Mouse (Mus musculus) myocyte (in vitro differentiated cells): ENCODE measurements around the gene Snrnp40. TPM values are rescaled to one million over a fixed set of nuclear protein-coding genes. Genes with fewer than 3 reads are reported as not detected.
A peak's percentile ranks its signal among the peaks of the same experiment; 100 is the strongest.

Experiments used
- H3K27me3 ChIP-seq: one replicate; pipeline ENCODE4 v1.6.1; 2011; ENCODE audit not compliant: control insufficient read depth, insufficient read depth, insufficient read length
- H3K36me3 ChIP-seq: one replicate; pipeline ENCODE4 v1.6.1; 2011; ENCODE audit not compliant: control insufficient read depth, insufficient read depth
- H3K4me2 ChIP-seq: one replicate; pipeline ENCODE4 v1.6.1; 2011; ENCODE audit warnings: low read depth, control low read depth
- H3K4me3 ChIP-seq: one replicate; pipeline ENCODE4 v1.5.1; 2011; ENCODE audit warnings: mild to moderate bottlenecking, control low read depth, moderate library complexity
- H3K79me2 ChIP-seq: one replicate; pipeline ENCODE4 v1.6.1; 2011; ENCODE audit not compliant: control insufficient read depth, insufficient read depth
- H3ac ChIP-seq: one replicate; pipeline ENCODE4 v1.6.1; 2011; ENCODE audit not compliant: control insufficient read depth, insufficient read length
- CEBPB ChIP-seq: IDR thresholded peaks from 2 replicates; pipeline ENCODE4 v1.6.1; 2011; ENCODE audit warnings: mild to moderate bottlenecking, moderate library complexity; ENCODE audit not compliant: poor library complexity, insufficient read depth, severe bottlenecking
- E2F4 ChIP-seq: IDR thresholded peaks from one replicate; pipeline ENCODE4 v1.6.1; 2011; ENCODE audit warnings: mild to moderate bottlenecking, control low read depth, moderate library complexity; ENCODE audit not compliant: insufficient read depth
- MAX ChIP-seq: IDR thresholded peaks from one replicate; pipeline ENCODE4 v1.6.1; 2011; ENCODE audit warnings: low read depth, mild to moderate bottlenecking, control low read depth
- MYOD1 ChIP-seq, 3 experiments: IDR thresholded peaks; one replicate each; pipeline ENCODE4 v1.6.1; 2011; ENCODE audit warnings: control low read depth in 2 of 3, low read depth in 2 of 3, mild to moderate bottlenecking in 2 of 3, moderate library complexity in 1 of 3; ENCODE audit not compliant: insufficient read length in 2 of 3, control insufficient read depth in 1 of 3
- MYOG ChIP-seq, 3 experiments: IDR thresholded peaks; one replicate each; pipeline ENCODE4 v1.6.1; 2011; ENCODE audit warnings: control low read depth in 2 of 3, low read depth in 2 of 3, mild to moderate bottlenecking in 2 of 3; ENCODE audit not compliant: insufficient read length in 2 of 3, control insufficient read depth in 1 of 3, insufficient read depth in 1 of 3
- POLR2A ChIP-seq: IDR thresholded peaks from one replicate; pipeline ENCODE4 v1.6.1; 2011; ENCODE audit warnings: low read depth, mild to moderate bottlenecking, control low read depth, moderate library complexity; ENCODE audit not compliant: insufficient read length
- POLR2AphosphoS2 ChIP-seq: IDR thresholded peaks from one replicate; pipeline ENCODE4 v1.6.1; 2011; ENCODE audit warnings: low read depth, control low read depth; ENCODE audit not compliant: insufficient read length
- REST ChIP-seq: IDR thresholded peaks from one replicate; pipeline ENCODE4 v1.6.1; 2011; ENCODE audit warnings: mild to moderate bottlenecking, control low read depth, moderate library complexity; ENCODE audit not compliant: insufficient read depth, insufficient read length
- SRF ChIP-seq: IDR thresholded peaks from one replicate; pipeline ENCODE4 v1.6.1; 2011; ENCODE audit warnings: low read depth; ENCODE audit not compliant: control insufficient read depth, insufficient read length
- TCF12 ChIP-seq: IDR thresholded peaks from one replicate; pipeline ENCODE4 v1.6.1; 2011; ENCODE audit warnings: mild to moderate bottlenecking, control low read depth; ENCODE audit not compliant: poor library complexity, insufficient read depth, severe bottlenecking
- TCF3 ChIP-seq: IDR thresholded peaks from one replicate; pipeline ENCODE4 v1.6.1; 2011; ENCODE audit warnings: low read depth, control low read depth; ENCODE audit not compliant: insufficient read length
- USF1 ChIP-seq: IDR thresholded peaks from one replicate; pipeline ENCODE4 v1.6.1; 2011; ENCODE audit warnings: low read depth, mild to moderate bottlenecking, control low read depth, moderate library complexity
- polyA plus RNA-seq: library from polyadenylated mRNA; unstranded; fragments of >200 nt; fragmentation: generic; extraction: Trizol; gene quantifications from one replicate; pipeline ENCODE4 v1.2.1, GENCODE M21; 2012; ENCODE audit warnings: missing spikeins

The Snrnp40 gene
- polyA plus RNA-seq, 1 experiment = 37.8 TPM

DNA sequence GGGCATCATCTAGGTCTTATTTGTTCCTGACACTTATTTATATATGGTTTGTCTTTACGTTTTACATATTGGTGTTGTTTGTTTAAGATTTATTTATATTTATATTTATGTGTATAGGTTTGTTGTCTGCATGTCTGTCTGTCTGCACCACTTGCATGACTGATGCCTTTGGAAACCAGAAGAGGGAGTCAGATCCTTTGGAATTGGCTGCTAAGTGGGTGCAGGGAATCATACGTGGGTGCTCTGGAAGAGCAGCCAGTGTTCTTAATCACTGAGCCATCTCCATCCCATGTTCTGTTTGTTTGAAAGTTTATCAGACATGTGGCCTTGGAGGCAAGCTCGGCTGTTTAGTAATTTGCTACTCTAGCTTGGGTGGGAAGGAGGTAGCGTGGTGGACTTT is 17.6 kb downstream of the Snrnp40 start:
- Histone ChIP-seq H3K27me3 (no peaks in the 10 kb centered on the region), H3K36me3 (peaks cover 49% of the 10 kb centered on the region), H3ac (no peak overlapping the region), H3K4me3 (no peak overlapping the region), H3K79me2 (no peaks in the 10 kb centered on the region), H3K4me2 (no peak overlapping the region)
- TF ChIP-seq MYOG (IDR thresholded peaks at IDR 0.05; ENCODE audit: control insufficient read depth in 1 of 3, insufficient read depth in 1 of 3, insufficient read length in 2 of 3, low read depth in 2 of 3) (no peak), POLR2AphosphoS2 (no peak)

DNA sequence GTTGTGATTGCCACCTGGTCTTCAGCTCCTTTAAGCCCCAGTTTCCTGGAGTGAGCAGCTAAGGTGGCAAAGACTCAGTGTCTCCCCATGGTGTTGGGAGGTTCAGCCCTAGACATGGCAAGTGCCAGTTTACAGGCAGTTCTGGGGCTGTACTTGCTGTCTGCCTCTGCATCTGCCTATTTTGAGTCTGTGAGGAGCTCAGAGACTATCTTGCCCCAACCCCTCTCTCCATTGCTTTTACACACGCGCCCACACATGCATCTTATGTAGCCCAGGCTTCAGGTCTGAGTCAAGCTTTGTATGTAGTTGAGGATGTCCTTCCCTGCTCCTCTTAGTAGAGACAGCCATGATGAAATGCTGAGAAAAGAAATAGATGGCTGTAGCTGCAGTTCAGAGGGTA is 19.2 kb downstream of the Snrnp40 start:
- Histone ChIP-seq H3K4me3 (no peak overlapping the region), H3K36me3 (peaks cover 51% of the 10 kb centered on the region), H3ac (no peak overlapping the region), H3K27me3 (no peaks in the 10 kb centered on the region), H3K79me2 (no peaks in the 10 kb centered on the region), H3K4me2 (no peak overlapping the region)
- TF ChIP-seq CEBPB (no peak), MAX (no peak), MYOD1 (IDR thresholded peaks at IDR 0.05; ENCODE audit: control insufficient read depth in 1 of 3, insufficient read length in 2 of 3, low read depth in 2 of 3) (no peak), REST (no peak), USF1 (no peak), TCF3 (no peak), SRF (no peak), E2F4 (no peak), MYOG (IDR thresholded peaks at IDR 0.05; ENCODE audit: control insufficient read depth in 1 of 3, insufficient read depth in 1 of 3, insufficient read length in 2 of 3, low read depth in 2 of 3) (no peak), POLR2AphosphoS2 (no peak), TCF12 (no peak), POLR2A (no peak)

DNA sequence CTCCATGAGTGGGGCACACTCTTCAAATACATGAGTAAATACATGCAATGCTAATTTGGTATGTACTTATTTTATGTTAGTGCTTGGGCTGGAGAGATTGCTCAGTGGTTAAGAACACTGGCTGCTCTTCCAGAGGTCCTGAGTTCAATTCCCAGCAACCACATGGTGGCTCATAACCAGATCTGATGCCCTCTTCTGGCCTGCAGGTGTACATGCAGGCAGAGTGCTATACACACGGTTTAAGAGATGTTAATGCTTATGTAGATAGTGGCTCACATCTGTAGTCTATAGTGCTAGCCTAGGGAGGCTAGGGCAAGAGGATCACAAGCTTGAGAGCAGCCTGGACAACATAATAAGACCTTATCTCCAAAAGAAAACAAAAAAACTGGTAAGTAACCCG is 20.5 kb downstream of the Snrnp40 start:
- Histone ChIP-seq H3ac (no peak overlapping the region), H3K4me2 (no peak overlapping the region), H3K4me3 (no peak overlapping the region), H3K36me3 (peaks cover 51% of the 10 kb centered on the region), H3K27me3 (no peaks in the 10 kb centered on the region), H3K79me2 (no peaks in the 10 kb centered on the region)
- TF ChIP-seq CEBPB (no peak), SRF (no peak), USF1 (no peak), POLR2AphosphoS2 (no peak), MYOD1 (IDR thresholded peaks at IDR 0.05; ENCODE audit: control insufficient read depth in 1 of 3, insufficient read length in 2 of 3, low read depth in 2 of 3) (no peak), REST (no peak), MAX (no peak), E2F4 (no peak), POLR2A (no peak), TCF12 (no peak), TCF3 (no peak), MYOG (IDR thresholded peaks at IDR 0.05; ENCODE audit: control insufficient read depth in 1 of 3, insufficient read depth in 1 of 3, insufficient read length in 2 of 3, low read depth in 2 of 3) (no peak)

DNA sequence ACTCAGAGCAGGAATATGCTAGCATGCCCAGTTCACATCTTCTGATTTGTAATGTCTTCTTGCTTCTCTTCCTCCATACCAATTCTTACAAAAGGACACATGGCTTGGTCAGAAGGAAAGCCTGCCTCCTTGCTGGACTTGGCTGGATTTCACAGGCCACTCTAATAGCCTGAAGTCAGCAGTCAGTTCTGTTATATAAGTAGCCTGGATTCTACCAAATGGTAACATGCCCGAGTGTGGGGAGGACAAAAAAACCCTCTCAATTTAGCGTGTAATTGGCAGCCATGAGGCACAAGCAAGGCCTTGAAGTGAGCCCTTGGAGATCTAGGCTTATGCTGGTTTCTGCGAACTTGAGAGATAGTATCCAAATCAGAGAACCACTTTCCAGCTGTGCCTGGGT is 27.3 kb downstream of the Snrnp40 start:
- Histone ChIP-seq H3K79me2 (no peaks in the 10 kb centered on the region), H3K4me2 (no peak overlapping the region), H3K4me3 (no peak overlapping the region), H3ac (no peak overlapping the region), H3K36me3 (peaks cover 42% of the 10 kb centered on the region), H3K27me3 (no peaks in the 10 kb centered on the region)
- no peak for TF ChIP-seq REST
- no peak for TF ChIP-seq MAX
- TF ChIP-seq TCF12 = no peak
- no peak for TF ChIP-seq TCF3
- no peak for TF ChIP-seq E2F4
- TF ChIP-seq CEBPB = no peak
- TF ChIP-seq MYOD1 (IDR thresholded peaks at IDR 0.05; ENCODE audit: control insufficient read depth in 1 of 3, insufficient read length in 2 of 3, low read depth in 2 of 3) = no peak
- no peak for TF ChIP-seq MYOG (IDR thresholded peaks at IDR 0.05; ENCODE audit: control insufficient read depth in 1 of 3, insufficient read depth in 1 of 3, insufficient read length in 2 of 3, low read depth in 2 of 3)
- no peak for TF ChIP-seq POLR2A
- TF ChIP-seq USF1 = no peak
- TF ChIP-seq SRF = no peak
- TF ChIP-seq POLR2AphosphoS2 = no peak

DNA sequence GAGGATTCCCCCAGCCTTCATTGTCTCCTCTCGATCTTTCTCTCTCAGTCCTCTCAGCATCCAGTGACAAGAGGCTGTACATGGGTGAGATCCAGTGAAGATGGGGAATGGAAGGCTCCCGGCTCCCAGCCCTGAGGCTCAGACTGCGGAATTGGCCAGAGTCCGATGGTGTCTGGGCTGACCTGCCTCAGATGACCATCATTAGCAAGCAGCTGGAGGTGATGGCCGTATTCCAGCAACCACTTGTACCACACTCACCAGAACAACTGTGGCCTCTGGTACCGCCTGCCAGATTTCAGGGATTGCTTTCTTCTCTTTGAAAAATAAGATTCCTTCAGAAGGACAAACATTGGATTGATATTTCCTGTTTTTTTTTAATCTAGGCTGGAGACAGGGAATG is 29.6 kb downstream of the Snrnp40 start:
- Histone ChIP-seq H3K4me2 (no peak overlapping the region), H3K4me3 (no peak overlapping the region), H3ac (no peak overlapping the region), H3K36me3 (peaks cover 28% of the 10 kb centered on the region), H3K27me3 (no peaks in the 10 kb centered on the region), H3K79me2 (no peaks in the 10 kb centered on the region)
- TF ChIP-seq REST (no peak), MYOG (IDR thresholded peaks at IDR 0.05; ENCODE audit: control insufficient read depth in 1 of 3, insufficient read depth in 1 of 3, insufficient read length in 2 of 3, low read depth in 2 of 3) (peak; percentile 85 to 96 (median 86)), TCF12 (peak; percentile 48), E2F4 (no peak), MYOD1 (IDR thresholded peaks at IDR 0.05; ENCODE audit: control insufficient read depth in 1 of 3, insufficient read length in 2 of 3, low read depth in 2 of 3) (peak in 2 of 3 experiments; percentile 90 to 92), TCF3 (peak; percentile 75), SRF (peak; percentile 29)
